Mouse (Mus musculus) embryonic facial prominence, embryonic 12.5 days (tissue): ENCODE measurements around the gene Ly6g6e. TPM values are rescaled to one million over a fixed set of nuclear protein-coding genes. Genes with fewer than 3 reads are reported as not detected.

ENCODE experiments used
- ATAC-seq: fragments of 200-750 bp; cut with Nextera tagmentation; 2 replicates; pipeline ENCODE4 v1.8.0; 2017; ENCODE audit not compliant: insufficient number of reproducible peaks, insufficient read depth, low FRiP score, low TSS enrichment
- H3K27ac ChIP-seq: fragments of 300-500 bp; sonication (generic); 2 replicates; pipeline ENCODE4 v1.5.1; 2016; ENCODE audit warnings: mild to moderate bottlenecking
- H3K27me3 ChIP-seq: fragments of 300-500 bp; sonication (generic); 2 replicates; pipeline ENCODE4 v1.6.1; 2016; ENCODE audit warnings: mild to moderate bottlenecking, moderate library complexity
- H3K36me3 ChIP-seq: fragments of 300-500 bp; sonication (generic); 2 replicates; pipeline ENCODE4 v1.6.1; 2016; ENCODE audit warnings: mild to moderate bottlenecking
- H3K4me1 ChIP-seq: fragments of 300-500 bp; sonication (generic); 2 replicates; pipeline ENCODE4 v1.6.1; 2016
- H3K4me2 ChIP-seq: fragments of 300-500 bp; sonication (generic); replicated peaks from 2 replicates; pipeline ENCODE4 v1.6.1; 2016; ENCODE audit warnings: mild to moderate bottlenecking, moderate library complexity
- H3K4me3 ChIP-seq: fragments of 300-500 bp; sonication (generic); 2 replicates; pipeline ENCODE4 v1.5.1; 2016; ENCODE audit warnings: mild to moderate bottlenecking
- H3K9ac ChIP-seq: fragments of 300-500 bp; sonication (generic); 2 replicates; pipeline ENCODE4 v1.6.1; 2016; ENCODE audit warnings: mild to moderate bottlenecking, moderate library complexity
- H3K9me3 ChIP-seq: fragments of 300-500 bp; sonication (generic); 2 replicates; pipeline ENCODE4 v1.6.1; 2016; ENCODE audit warnings: mild to moderate bottlenecking, moderate library complexity
- WGBS: fragments of 180-500 bp; shearing (Covaris S2); methylation state at CpG from one replicate; pipeline ENCODE4 v1.1.7; 2016; 5-methylcytosine and 5-hydroxymethylcytosine counted together
- polyA plus RNA-seq: library from polyadenylated mRNA; unstranded; fragments of >200 nt; fragmentation: Nextera tagmentation; extraction: Ambion mirVana; gene quantifications from 2 replicates; pipeline ENCODE4 v1.2.1, GENCODE M21; 2016

Ly6g6e gene
- polyA plus RNA-seq, 1 experiment from 2014 or later = 1.3 TPM

DNA sequence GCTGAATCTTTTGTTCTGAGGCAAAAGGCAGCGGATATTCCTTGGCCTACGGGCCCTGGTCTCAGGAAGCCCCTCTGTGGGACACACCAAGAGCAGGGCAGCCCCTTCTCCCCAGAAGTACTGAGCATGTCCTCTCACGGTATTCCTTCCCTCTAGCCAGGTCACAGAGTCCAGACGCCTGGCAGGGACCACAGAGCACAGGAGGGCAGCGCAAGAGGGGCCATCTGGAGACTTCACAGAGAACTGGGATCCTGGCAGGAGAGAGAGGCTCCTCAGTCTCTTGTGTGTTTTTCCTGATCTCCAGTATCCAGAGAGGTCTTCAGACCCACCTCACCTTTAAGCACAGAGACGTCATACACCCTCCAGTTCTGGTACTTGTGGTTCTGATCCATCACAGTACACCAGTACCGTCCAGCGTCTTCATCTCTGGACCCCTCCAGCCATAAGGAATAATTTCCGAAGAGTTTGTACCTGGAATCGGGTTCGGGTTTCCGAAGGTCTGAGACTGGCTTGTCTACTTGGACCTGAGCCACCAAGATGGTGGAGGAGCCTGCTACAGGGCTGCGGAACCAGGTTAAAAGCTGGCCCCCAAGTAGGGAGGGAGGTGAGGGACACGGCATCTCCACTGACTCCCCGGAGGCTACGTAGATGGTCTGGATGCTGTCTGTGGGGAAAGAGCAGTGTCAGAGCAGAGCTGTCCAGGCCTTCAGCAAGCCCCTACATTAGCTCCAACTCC, 6.3 kb downstream of the Ly6g6e start:
- Histone ChIP-seq H3K27ac (no peak overlapping the region), H3K27me3 (peaks cover 10% of the 10 kb centered on the region), H3K4me1 (peaks cover 4% of the 10 kb centered on the region; the same call in 1 of the 2 replicates), H3K4me3 (no peak overlapping the region), H3K4me2 (no peak overlapping the region), H3K9ac (no peak overlapping the region), H3K36me3 (no peaks in the 10 kb centered on the region), H3K9me3 (no peaks in the 10 kb centered on the region)
- 82% methylated on average over 16 of the region's 16 CpGs for WGBS
- no peak for ATAC-seq

DNA sequence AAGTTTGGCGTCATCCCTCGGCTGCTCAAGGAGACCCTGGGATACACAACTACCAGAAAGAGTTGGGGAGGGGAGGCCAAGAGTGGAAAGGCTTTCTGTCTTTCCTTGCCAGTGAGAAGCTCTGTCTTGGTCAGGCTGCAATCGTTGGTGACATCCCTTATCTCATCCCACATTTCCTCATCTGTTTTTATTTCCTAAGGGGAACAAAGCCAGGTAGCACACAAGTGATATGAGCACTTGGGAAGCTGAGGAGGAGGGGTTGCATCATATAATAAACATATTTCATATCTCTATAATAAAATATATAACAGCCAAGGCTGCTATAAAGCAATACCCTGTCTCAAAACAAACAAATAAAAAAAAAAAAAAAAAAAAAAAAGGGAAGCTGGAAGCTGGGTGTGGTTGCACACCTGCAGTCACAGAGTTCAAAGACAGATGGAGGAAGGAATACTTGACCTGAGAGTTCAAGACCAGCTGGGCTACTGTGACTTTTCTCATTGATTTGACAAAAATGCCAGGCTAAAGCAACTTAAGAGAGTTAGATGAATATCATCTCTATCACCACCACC, 7.3 kb downstream of the Ly6g6e start:
- no peaks in the 10 kb centered on the region for H3K9me3 ChIP-seq
- 85% methylated on average over 3 of the region's 3 CpGs for WGBS
- ATAC-seq = no peak

DNA sequence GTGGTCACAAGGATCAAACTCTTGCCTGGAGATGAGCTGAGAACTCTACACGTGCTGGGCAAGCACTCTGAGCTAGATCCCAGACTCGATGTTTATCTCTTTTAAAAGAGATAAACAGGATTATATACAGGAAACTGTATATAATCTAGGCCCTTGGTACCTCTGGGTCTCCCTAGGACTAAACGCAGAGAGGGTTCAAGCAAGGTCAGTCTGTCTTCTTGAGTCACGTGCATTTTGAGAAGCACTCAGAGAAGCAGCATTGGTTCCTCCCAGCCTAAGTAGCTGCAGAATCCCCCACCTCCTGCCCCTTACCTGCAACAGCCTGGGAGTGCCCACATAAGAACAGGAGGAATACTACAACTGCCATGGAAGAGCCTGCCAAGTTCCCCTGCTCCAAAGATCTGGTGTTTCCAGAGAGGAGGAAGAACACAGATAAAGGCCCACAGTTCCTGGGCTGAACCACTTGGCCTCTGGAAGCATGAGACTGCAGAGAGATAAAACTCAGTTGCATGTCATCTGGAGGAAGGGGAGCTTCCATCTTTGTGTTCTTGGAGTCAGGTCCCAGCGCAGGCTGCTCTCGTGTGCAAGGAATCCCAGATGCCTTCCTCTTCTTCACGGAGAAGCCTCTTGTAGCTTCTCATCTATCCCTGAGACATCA, 8.6 kb downstream of the Ly6g6e start, which contains the start of gene Ly6g6f:
Gene Ly6g6f (minus strand): TSS at position 403 of the 658 bp plus-strand sequence.
- 83% methylated on average over 7 of the region's 7 CpGs for WGBS
- Histone ChIP-seq H3K36me3 (no peaks in the 10 kb centered on the region), H3K27me3 (no peaks in the 10 kb centered on the region), H3K4me2 (no peak within 1 kb of the TSS), H3K9ac (no peak within 1 kb of the TSS), H3K9me3 (no peaks in the 10 kb centered on the region), H3K4me3 (no peak within 1 kb of the TSS), H3K4me1 (peaks cover 6% of the 10 kb centered on the region), H3K27ac (no peak within 1 kb of the TSS)
- ATAC-seq = no peak

More for the DNA sequence above, 7.3 kb downstream of the Ly6g6e start:
- Histone ChIP-seq H3K4me3 (no peak overlapping the region), H3K27me3 (peaks cover 6% of the 10 kb centered on the region; the same call in 1 of the 2 replicates), H3K9ac (no peak overlapping the region), H3K27ac (no peak overlapping the region), H3K4me1 (0 out of 2 replicates have a peak, but pooled peaks cover 4% of the 10 kb centered on the region), H3K4me2 (no peak overlapping the region), H3K36me3 (no peaks in the 10 kb centered on the region)

DNA sequence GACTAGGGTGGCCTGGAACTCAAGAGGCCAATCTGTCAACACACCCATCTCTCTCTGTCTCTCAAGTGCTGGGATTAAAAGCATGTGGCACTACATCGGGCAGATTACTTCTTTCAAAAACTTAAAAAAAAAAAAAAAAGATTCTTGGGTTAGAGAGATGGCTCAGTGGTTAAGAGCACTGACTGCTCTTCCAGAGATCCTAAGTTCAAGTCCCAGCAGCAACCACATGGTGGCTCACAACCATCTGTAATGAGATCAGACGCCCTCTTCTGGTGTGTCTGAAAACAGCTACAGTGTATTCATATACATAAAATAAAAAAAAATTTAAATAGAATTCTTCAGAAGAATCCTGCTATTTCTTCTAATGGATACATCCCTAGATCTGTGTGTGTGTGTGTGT, 11.4 kb downstream of the Ly6g6e start:
- no peaks in the 10 kb centered on the region for H3K9me3 ChIP-seq
- no peak overlapping the region for H3K27ac ChIP-seq
- no peak overlapping the region for H3K4me2 ChIP-seq
- H3K27me3 ChIP-seq = no peaks in the 10 kb centered on the region
- 50% methylated on average over 2 of the region's 2 CpGs for WGBS
- H3K4me1 ChIP-seq = peaks cover 11% of the 10 kb centered on the region
- H3K4me3 ChIP-seq = no peak overlapping the region
- H3K9ac ChIP-seq = no peak overlapping the region
- peaks cover 19% of the 10 kb centered on the region for H3K36me3 ChIP-seq
- ATAC-seq = no peak

DNA sequence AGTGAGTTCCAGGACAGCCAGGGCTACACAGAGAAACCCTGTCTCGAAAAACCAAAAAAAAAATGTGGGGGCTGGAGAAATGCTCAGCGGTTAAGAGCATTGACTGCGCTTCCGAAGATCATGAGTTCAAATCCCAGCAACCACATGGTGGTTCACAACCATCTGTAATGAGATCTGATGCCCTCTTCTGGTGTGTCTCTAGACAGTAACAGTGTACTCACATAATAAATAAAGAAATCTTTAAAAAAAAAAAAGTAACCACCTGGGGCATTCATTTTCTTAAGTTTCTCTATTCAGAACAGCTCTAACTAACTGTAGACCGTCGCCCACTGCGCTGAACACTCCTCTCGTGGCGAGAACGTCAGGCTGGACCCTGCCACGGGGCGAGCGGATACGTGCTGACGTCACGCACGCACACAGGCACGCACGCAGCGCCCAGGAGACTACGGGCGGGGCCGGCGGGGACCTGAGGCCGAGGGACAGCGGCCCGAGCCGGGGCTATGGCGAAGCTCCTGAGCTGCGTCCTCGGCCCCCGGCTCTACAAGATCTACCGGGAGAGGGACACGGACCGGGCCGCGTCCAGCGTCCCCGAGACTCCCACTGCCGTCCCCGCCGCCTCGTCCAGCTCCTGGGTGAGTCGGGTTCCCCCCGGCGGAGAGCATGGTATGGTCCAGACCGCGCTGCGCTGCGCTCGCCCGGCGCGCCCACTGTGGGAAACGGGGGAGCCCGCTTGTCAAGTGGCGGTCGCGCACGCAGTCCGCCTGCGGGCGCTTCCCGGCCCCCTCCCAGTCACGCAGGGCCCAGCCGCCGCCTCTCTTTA, 12.3 kb downstream of the Ly6g6e start, which contains the start of gene Abhd16a:
Gene Abhd16a (plus strand): TSS at position 439 of the 820 bp plus-strand sequence.
- Histone ChIP-seq H3K9ac (peak within 1 kb of the TSS; percentile 70), H3K27me3 (no peaks in the 10 kb centered on the region), H3K4me2 (peak within 1 kb of the TSS; percentile 50), H3K4me3 (peak within 1 kb of the TSS; percentile 49), H3K9me3 (no peaks in the 10 kb centered on the region), H3K36me3 (peaks cover 25% of the 10 kb centered on the region), H3K4me1 (peaks cover 11% of the 10 kb centered on the region), H3K27ac (peak within 1 kb of the TSS; percentile 89)
- peak; percentile 94 for ATAC-seq
- 3% methylated on average over 67 of the region's 67 CpGs for WGBS

DNA sequence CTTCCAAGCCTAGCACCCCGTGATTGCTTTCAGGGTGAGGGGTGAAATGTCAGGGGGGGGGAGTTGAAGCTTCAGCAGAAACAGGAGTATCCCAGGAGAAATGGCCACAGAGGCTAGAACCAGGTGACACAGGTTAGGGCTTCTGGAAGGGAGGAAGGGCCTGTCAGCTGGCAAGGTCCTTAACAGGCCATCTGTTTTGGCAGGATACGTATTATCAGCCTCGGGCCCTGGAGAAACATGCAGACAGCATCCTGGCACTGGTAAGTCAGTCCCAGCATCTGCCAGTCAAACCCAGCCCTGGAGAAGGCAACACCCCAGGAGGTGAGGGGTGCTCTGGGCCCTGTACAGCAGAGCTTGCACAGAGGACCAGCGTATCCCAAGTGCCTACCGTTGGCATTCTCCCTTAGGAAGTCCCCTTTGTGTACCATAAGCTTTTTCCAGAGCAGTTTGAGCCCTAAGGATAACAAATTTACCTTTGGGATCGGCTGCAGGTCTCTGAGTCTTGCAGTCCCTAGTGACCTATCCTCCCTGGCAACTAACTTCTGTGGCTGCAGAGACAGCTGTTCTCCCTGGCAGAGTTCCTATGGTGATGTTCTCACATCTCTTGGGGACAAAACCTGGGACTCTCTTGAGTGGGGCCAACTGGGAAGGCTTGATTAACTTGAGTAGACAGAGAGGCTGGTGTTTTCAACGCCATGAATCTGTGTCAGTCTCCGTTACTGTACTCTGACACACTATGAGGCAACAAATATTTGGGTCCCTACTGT, 13.6 kb downstream of the Ly6g6e start:
- peak overlapping the region; percentile 49 for H3K4me3 ChIP-seq
- H3K36me3 ChIP-seq = peaks cover 37% of the 10 kb centered on the region
- peak overlapping the region; percentile 70 for H3K9ac ChIP-seq
- 67% methylated on average over 8 of the region's 8 CpGs for WGBS
- H3K27me3 ChIP-seq = no peaks in the 10 kb centered on the region
- peaks cover 11% of the 10 kb centered on the region for H3K4me1 ChIP-seq
- H3K9me3 ChIP-seq = no peaks in the 10 kb centered on the region
- no peak for ATAC-seq
- peak overlapping the region; percentile 50 for H3K4me2 ChIP-seq
- H3K27ac ChIP-seq = no peak overlapping the region

DNA sequence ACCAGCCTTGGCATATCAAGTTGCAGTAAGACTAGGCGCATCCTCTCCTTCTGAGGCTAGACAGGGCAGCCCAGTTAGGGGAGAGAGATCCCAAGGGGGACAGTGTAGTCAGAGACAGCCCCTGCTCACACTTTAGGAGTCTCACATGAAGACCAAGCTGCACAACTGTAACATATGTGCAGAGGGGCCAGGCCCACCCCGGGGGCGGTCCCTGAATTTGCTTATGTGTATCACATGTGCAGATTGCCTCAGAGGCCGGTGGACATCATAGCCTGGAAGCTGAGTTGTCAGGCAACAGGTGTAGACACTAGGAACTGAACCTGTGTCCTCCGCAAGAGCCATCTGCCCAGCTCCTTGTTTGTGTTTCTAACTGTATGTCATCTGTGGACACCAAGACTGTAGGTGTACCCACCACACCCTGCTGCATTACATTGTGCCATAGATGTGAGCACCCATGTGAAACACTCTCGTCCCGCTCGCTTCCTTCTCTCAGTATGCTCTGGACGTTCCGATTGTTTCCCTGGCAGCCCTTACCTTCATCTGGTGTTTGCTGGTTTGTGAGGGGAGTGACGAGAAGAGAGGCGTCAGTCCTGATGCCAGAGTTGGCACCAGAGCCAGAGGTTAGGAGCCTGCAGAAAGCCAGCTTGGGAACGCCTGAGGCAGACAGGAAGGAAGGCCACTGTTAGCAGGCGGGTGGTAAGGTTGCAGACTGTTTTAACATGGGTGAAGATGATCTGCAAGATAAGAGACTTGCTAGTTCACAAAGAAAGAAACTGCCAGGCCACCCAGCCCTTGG, 15.9 kb downstream of the Ly6g6e start:
- no peak for ATAC-seq
- H3K9ac ChIP-seq = no peak overlapping the region

DNA sequence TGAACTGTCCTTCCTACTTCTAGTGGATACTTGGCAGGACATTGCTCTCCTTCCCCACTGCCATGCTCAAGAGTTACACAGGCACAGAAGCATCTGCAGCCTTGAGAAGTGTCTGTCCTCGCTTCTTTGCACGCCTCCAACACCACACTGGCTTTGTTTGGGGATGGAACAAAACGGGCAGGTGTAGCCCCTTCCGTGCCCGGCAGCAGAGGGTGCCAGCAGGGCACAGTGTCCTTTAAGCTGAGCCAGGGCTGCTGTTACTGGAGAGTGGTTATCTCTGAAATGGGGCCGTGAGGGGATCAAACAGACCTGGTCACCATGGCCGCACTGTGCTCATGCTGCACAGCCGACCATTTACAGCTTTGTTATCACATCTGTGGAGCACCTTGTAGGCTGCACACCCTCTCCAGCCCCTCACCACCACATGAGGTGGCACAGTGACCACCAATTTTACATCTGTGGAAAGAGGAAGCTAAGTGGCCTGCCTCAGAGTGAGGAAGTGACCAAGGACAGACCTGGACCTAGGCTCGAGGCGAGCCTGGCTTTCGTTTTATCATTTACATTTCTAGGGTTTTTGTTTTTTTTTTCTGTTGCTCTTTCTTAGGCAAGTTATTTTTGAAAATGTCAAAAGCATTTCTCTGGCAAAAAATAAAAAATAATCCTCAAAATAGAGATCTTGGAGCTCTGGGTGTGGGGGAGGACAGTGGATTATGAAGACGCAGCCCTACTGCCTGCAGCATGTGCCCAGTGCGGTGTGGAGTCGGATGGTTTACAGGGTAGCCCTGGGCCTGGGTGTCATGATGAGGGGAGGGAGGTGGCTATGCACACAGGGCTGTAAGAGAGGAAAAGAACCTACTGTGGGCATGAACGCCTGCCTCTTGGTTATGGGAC, 18.0 kb downstream of the Ly6g6e start:
- H3K27me3 ChIP-seq = no peaks in the 10 kb centered on the region
- no peaks in the 10 kb centered on the region for H3K9me3 ChIP-seq
- no peak overlapping the region for H3K27ac ChIP-seq
- peaks cover 11% of the 10 kb centered on the region for H3K4me1 ChIP-seq
- WGBS = 94% methylated on average over 15 of the region's 15 CpGs
- H3K4me3 ChIP-seq = no peak overlapping the region
- H3K9ac ChIP-seq = no peak overlapping the region
- no peak for ATAC-seq
- no peak overlapping the region for H3K4me2 ChIP-seq
- H3K36me3 ChIP-seq = peaks cover 75% of the 10 kb centered on the region

More for the DNA sequence above, 15.9 kb downstream of the Ly6g6e start:
- H3K4me3 ChIP-seq = no peak overlapping the region
- peaks cover 57% of the 10 kb centered on the region for H3K36me3 ChIP-seq
- H3K4me1 ChIP-seq = peaks cover 11% of the 10 kb centered on the region
- H3K9me3 ChIP-seq = no peaks in the 10 kb centered on the region
- H3K4me2 ChIP-seq = no peak overlapping the region
- H3K27me3 ChIP-seq = no peaks in the 10 kb centered on the region
- H3K27ac ChIP-seq = no peak overlapping the region
- 87% methylated on average over 14 of the region's 14 CpGs for WGBS

DNA sequence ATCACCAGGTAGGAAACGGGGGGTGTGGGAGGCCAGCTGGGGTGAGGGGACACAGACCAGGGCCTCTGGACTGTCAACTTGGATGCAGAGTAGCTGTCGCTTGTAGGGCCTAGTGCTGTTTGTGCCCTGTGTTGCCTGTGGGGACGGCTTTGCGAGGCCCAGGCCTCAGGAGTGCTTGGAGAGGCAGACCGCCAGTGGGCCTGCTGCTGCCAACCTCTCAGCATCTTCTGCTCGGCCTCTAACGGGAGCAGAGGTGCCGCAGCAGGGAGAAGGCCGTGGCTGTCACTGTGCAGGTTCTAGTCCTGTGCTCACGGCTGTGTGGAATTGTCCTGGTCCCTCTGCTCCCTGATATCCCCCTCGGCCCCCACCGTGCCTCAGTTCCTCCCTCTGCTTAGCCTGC, 19.9 kb downstream of the Ly6g6e start:
- Histone ChIP-seq H3K27me3 (no peaks in the 10 kb centered on the region), H3K27ac (no peak overlapping the region), H3K4me3 (no peak overlapping the region), H3K36me3 (peaks cover 90% of the 10 kb centered on the region), H3K4me1 (no peaks in the 10 kb centered on the region), H3K9me3 (no peaks in the 10 kb centered on the region), H3K9ac (no peak overlapping the region), H3K4me2 (no peak overlapping the region)
- ATAC-seq = no peak
- WGBS = 77% methylated on average over 12 of the region's 12 CpGs
